Mouse (Mus musculus) hindbrain, postnatal 0 days (tissue): Measurements from ENCODE around the gene Pnkd. TPM values are rescaled to one million over a fixed set of nuclear protein-coding genes. Genes with fewer than 3 reads are reported as not detected.

Experiments
- ATAC-seq: fragments of 200-750 bp; cut with Nextera tagmentation; 2 replicates; pipeline ENCODE4 v1.8.0; 2017; ENCODE audit warnings: mild to moderate bottlenecking, moderate TSS enrichment, moderate library complexity
- DNase-seq: peaks from one replicate; pipeline ENCODE4 v3.0.0-alpha.2; 2015; ENCODE audit warnings: low spot score
- H3K27ac ChIP-seq: fragments of 300-500 bp; sonication (generic); 2 replicates; pipeline ENCODE4 v1.5.1; 2014; ENCODE audit warnings: mild to moderate bottlenecking
- H3K27me3 ChIP-seq: fragments of 300-500 bp; sonication (generic); 2 replicates; pipeline ENCODE4 v1.6.1; 2014; ENCODE audit warnings: low read length, mixed read lengths; ENCODE audit not compliant: insufficient read depth
- H3K36me3 ChIP-seq: fragments of 300-500 bp; sonication (generic); 2 replicates; pipeline ENCODE4 v1.6.1; 2014; ENCODE audit warnings: low read length, mixed read lengths; ENCODE audit not compliant: insufficient read depth
- H3K4me1 ChIP-seq: fragments of 300-500 bp; sonication (generic); 2 replicates; pipeline ENCODE4 v1.6.1; 2014; ENCODE audit warnings: antibody characterized with exemption, low read length, mixed read lengths; ENCODE audit not compliant: insufficient read depth
- H3K4me2 ChIP-seq: fragments of 300-500 bp; sonication (generic); 2 replicates; pipeline ENCODE4 v1.6.1; 2014; ENCODE audit warnings: low read depth, mild to moderate bottlenecking, low read length, moderate library complexity, mixed read lengths
- H3K4me3 ChIP-seq: fragments of 300-500 bp; sonication (generic); 2 replicates; pipeline ENCODE4 v1.5.1; 2014; ENCODE audit warnings: low read length
- H3K9ac ChIP-seq: fragments of 300-500 bp; sonication (generic); replicated peaks from 2 replicates; pipeline ENCODE4 v1.6.1; 2014; ENCODE audit warnings: mild to moderate bottlenecking, low read length, moderate library complexity, mixed read lengths
- H3K9me3 ChIP-seq: fragments of 300-500 bp; sonication (generic); 2 replicates; pipeline ENCODE4 v1.6.1; 2016; ENCODE audit warnings: low read length, mixed read lengths
- CTCF ChIP-seq: IDR thresholded peaks from 2 replicates; pipeline ENCODE4 v1.5.1; 2016; ENCODE audit warnings: antibody characterized with exemption, control low read depth, low read depth
- WGBS: fragments of 180-500 bp; shearing (Covaris S2); extraction: QIAGEN DNeasy Blood & Tissue Kit; methylation state at CpG from one replicate; pipeline ENCODE4 v1.1.7; 2014; 5-methylcytosine and 5-hydroxymethylcytosine counted together
- polyA plus RNA-seq: library from polyadenylated mRNA; unstranded; fragments of >200 nt; fragmentation: Nextera tagmentation; extraction: Ambion mirVana; gene quantifications from 2 replicates; pipeline ENCODE4 v1.2.1, GENCODE M21; 2015
- total RNA-seq: library from RNA; depleted of rRNA; stranded (reverse); fragments of >200 nt; gene quantifications from 2 replicates; pipeline ENCODE4 v1.2.3, GENCODE M21; 2014

Pnkd gene
- total and polyA plus RNA-seq, 2 experiments from 2014 or later, result 102 to 143 TPM

- Histone ChIP-seq H3K9me3 (no peaks in the 10 kb centered on the region), H3K27me3 (no peaks in the 10 kb centered on the region), H3K4me2 (no peak overlapping the region), H3K4me1 (no peaks in the 10 kb centered on the region), H3K27ac (no peak overlapping the region), H3K4me3 (no peak overlapping the region), H3K9ac (no peak overlapping the region), H3K36me3 (no peaks in the 10 kb centered on the region)
- no peak for TF ChIP-seq CTCF
- WGBS, result 79% methylated on average over 4 of the region's 4 CpGs
- no peak for ATAC-seq
- DNase-seq, result no peak
These were observed 91.7 kb downstream of the Pnkd start for GRCm38 (mm10) chr1:74376396-74376795.

GRCm38 (mm10) chr1:74379058-74379504 lies 94.4 kb downstream of the Pnkd start:
- Histone ChIP-seq H3K9ac (no peak overlapping the region), H3K4me2 (no peak overlapping the region), H3K36me3 (no peaks in the 10 kb centered on the region), H3K4me1 (no peaks in the 10 kb centered on the region), H3K4me3 (no peak overlapping the region), H3K27ac (no peak overlapping the region), H3K9me3 (no peaks in the 10 kb centered on the region), H3K27me3 (no peaks in the 10 kb centered on the region)
- no peak for TF ChIP-seq CTCF
- no peak for DNase-seq
- no peak for ATAC-seq
- WGBS, result 90% methylated on average over 7 of the region's 7 CpGs

- no peaks in the 10 kb centered on the region for H3K27me3 ChIP-seq
- 88% methylated on average over 5 of the region's 5 CpGs for WGBS
- H3K27ac ChIP-seq, result no peak overlapping the region
- ATAC-seq (no peak), DNase-seq (no peak)
- H3K4me1 ChIP-seq, result no peaks in the 10 kb centered on the region
- no peaks in the 10 kb centered on the region for H3K36me3 ChIP-seq
- H3K4me2 ChIP-seq, result no peak overlapping the region
- H3K9ac ChIP-seq, result no peak overlapping the region
- no peak overlapping the region for H3K4me3 ChIP-seq
- no peak for TF ChIP-seq CTCF
- H3K9me3 ChIP-seq, result no peaks in the 10 kb centered on the region
These were observed 95.8 kb downstream of the Pnkd start for GRCm38 (mm10) chr1:74380484-74380883.

GRCm38 (mm10) chr1:74381588-74382021 lies 96.9 kb downstream of the Pnkd start:
- Histone ChIP-seq H3K36me3 (no peaks in the 10 kb centered on the region), H3K9me3 (no peaks in the 10 kb centered on the region), H3K9ac (no peak overlapping the region), H3K27me3 (no peaks in the 10 kb centered on the region), H3K4me1 (no peaks in the 10 kb centered on the region), H3K27ac (no peak overlapping the region), H3K4me3 (no peak overlapping the region), H3K4me2 (no peak overlapping the region)
- ATAC-seq, result no peak
- DNase-seq, result no peak
- TF ChIP-seq CTCF, result no peak
- WGBS, result 91% methylated on average over 10 of the region's 10 CpGs

GRCm38 (mm10) chr1:74383385-74383784 lies 98.7 kb downstream of the Pnkd start:
- DNase-seq, result no peak

GRCm38 (mm10) chr1:74384525-74384924 lies 99.8 kb downstream of the Pnkd start:
- TF ChIP-seq CTCF, result no peak
- Histone ChIP-seq H3K4me1 (no peaks in the 10 kb centered on the region), H3K27ac (no peak overlapping the region), H3K4me2 (no peak overlapping the region), H3K4me3 (no peak overlapping the region), H3K9ac (no peak overlapping the region), H3K27me3 (no peaks in the 10 kb centered on the region), H3K36me3 (no peaks in the 10 kb centered on the region), H3K9me3 (no peaks in the 10 kb centered on the region)
- 77% methylated on average over 8 of the region's 8 CpGs for WGBS
- ATAC-seq (no peak), DNase-seq (no peak)

More at GRCm38 (mm10) chr1:74383385-74383784, 98.7 kb downstream of the Pnkd start:
- Histone ChIP-seq H3K4me1 (no peaks in the 10 kb centered on the region), H3K9me3 (no peaks in the 10 kb centered on the region), H3K9ac (no peak overlapping the region), H3K4me3 (no peak overlapping the region), H3K27me3 (no peaks in the 10 kb centered on the region), H3K4me2 (no peak overlapping the region), H3K36me3 (no peaks in the 10 kb centered on the region), H3K27ac (no peak overlapping the region)
- ATAC-seq, result no peak
- no peak for TF ChIP-seq CTCF
- 89% methylated on average over 13 of the region's 13 CpGs for WGBS

GRCm38 (mm10) chr1:74385064-74385463 lies 100.3 kb downstream of the Pnkd start:
- Histone ChIP-seq H3K27ac (no peak overlapping the region), H3K4me1 (no peaks in the 10 kb centered on the region), H3K4me3 (no peak overlapping the region), H3K27me3 (no peaks in the 10 kb centered on the region), H3K36me3 (no peaks in the 10 kb centered on the region), H3K9me3 (no peaks in the 10 kb centered on the region), H3K4me2 (no peak overlapping the region), H3K9ac (no peak overlapping the region)
- WGBS, result 92% methylated on average over 10 of the region's 10 CpGs
- TF ChIP-seq CTCF, result no peak
- DNase-seq, result no peak
- ATAC-seq, result no peak
